Mouse (Mus musculus): ENCODE results near the gene Gltp. TPM values are rescaled to one million over a fixed set of nuclear protein-coding genes. Genes with fewer than 3 reads are reported as not detected.

Gene Gltp
- polyA plus RNA-seq, 1 experiment from 2014 or later, result 32.4 TPM

- no peak overlapping the region for H3K9ac ChIP-seq (ENCODE audit: low read length)
- no peak overlapping the region for H3K27ac ChIP-seq (ENCODE audit: low read depth, low read length)
- H3K36me3 ChIP-seq (ENCODE audit: control insufficient read depth, insufficient read depth, low read length), result no peaks in the 10 kb centered on the region
- H3K4me2 ChIP-seq (ENCODE audit: low read length), result no peak overlapping the region
- H3K9me3 ChIP-seq (replicated peaks; ENCODE audit: control insufficient read depth, low read length), result no peaks in the 10 kb centered on the region
- no peak overlapping the region for H3K4me3 ChIP-seq (ENCODE audit: low read depth, low read length)
- ATAC-seq (no peak), DNase-seq (ENCODE audit: low spot score) (no peak)
- H3K27me3 ChIP-seq (replicated peaks; ENCODE audit: control insufficient read depth, insufficient read depth, low read length), result peaks cover 39% of the 10 kb centered on the region
- H3K4me1 ChIP-seq (ENCODE audit: control insufficient read depth, insufficient read depth, low read length), result peaks cover 5% of the 10 kb centered on the region; the same call in 1 of the 2 replicates
- 20% methylated on average over 10 of the region's 10 CpGs for WGBS
Measured at GRCm38 (mm10) chr5:114657426-114657825, 33.4 kb downstream of the Gltp start.

GRCm38 (mm10) chr5:114656305-114656704, 34.5 kb downstream of the Gltp start:
- Histone ChIP-seq H3K9me3 (replicated peaks; ENCODE audit: control insufficient read depth, low read length) (no peaks in the 10 kb centered on the region), H3K27me3 (replicated peaks; ENCODE audit: control insufficient read depth, insufficient read depth, low read length) (peaks cover 39% of the 10 kb centered on the region), H3K27ac (ENCODE audit: low read depth, low read length) (no peak overlapping the region), H3K4me3 (ENCODE audit: low read depth, low read length) (no peak overlapping the region), H3K9ac (ENCODE audit: low read length) (no peak overlapping the region), H3K4me2 (ENCODE audit: low read length) (no peak overlapping the region), H3K4me1 (ENCODE audit: control insufficient read depth, insufficient read depth, low read length) (peaks cover 5% of the 10 kb centered on the region; the same call in 1 of the 2 replicates), H3K36me3 (ENCODE audit: control insufficient read depth, insufficient read depth, low read length) (no peaks in the 10 kb centered on the region)
- DNase-seq (ENCODE audit: low spot score), result no peak
- 78% methylated on average over 7 of the region's 7 CpGs for WGBS
- ATAC-seq, result no peak

GRCm38 (mm10) chr5:114655721-114656120, 35.1 kb downstream of the Gltp start:
- WGBS, result 90% methylated on average over 5 of the region's 5 CpGs
- H3K27me3 ChIP-seq (replicated peaks; ENCODE audit: control insufficient read depth, insufficient read depth, low read length), result peaks cover 39% of the 10 kb centered on the region
- H3K36me3 ChIP-seq (ENCODE audit: control insufficient read depth, insufficient read depth, low read length), result no peaks in the 10 kb centered on the region
- no peak for DNase-seq (ENCODE audit: low spot score)
- H3K27ac ChIP-seq (ENCODE audit: low read depth, low read length), result no peak overlapping the region
- H3K4me2 ChIP-seq (ENCODE audit: low read length), result no peak overlapping the region
- no peak overlapping the region for H3K9ac ChIP-seq (ENCODE audit: low read length)
- H3K4me3 ChIP-seq (ENCODE audit: low read depth, low read length), result no peak overlapping the region
- H3K4me1 ChIP-seq (ENCODE audit: control insufficient read depth, insufficient read depth, low read length), result peaks cover 5% of the 10 kb centered on the region; the same call in 1 of the 2 replicates
- no peak for ATAC-seq
- no peaks in the 10 kb centered on the region for H3K9me3 ChIP-seq (replicated peaks; ENCODE audit: control insufficient read depth, low read length)

GRCm38 (mm10) chr5:114653656-114654437, 36.9 kb downstream of the Gltp start:
- H3K4me3 ChIP-seq (ENCODE audit: low read depth, low read length), result no peak overlapping the region
- WGBS, result 78% methylated on average over 11 of the region's 15 CpGs
- H3K9ac ChIP-seq (ENCODE audit: low read length), result no peak overlapping the region
- H3K27me3 ChIP-seq (replicated peaks; ENCODE audit: control insufficient read depth, insufficient read depth, low read length), result peaks cover 32% of the 10 kb centered on the region
- peaks cover 5% of the 10 kb centered on the region; the same call in 1 of the 2 replicates for H3K4me1 ChIP-seq (ENCODE audit: control insufficient read depth, insufficient read depth, low read length)
- no peaks in the 10 kb centered on the region for H3K36me3 ChIP-seq (ENCODE audit: control insufficient read depth, insufficient read depth, low read length)
- H3K9me3 ChIP-seq (replicated peaks; ENCODE audit: control insufficient read depth, low read length), result no peaks in the 10 kb centered on the region
- H3K4me2 ChIP-seq (ENCODE audit: low read length), result no peak overlapping the region
- DNase-seq (ENCODE audit: low spot score) (no peak), ATAC-seq (no peak)
- H3K27ac ChIP-seq (ENCODE audit: low read depth, low read length), result no peak overlapping the region

GRCm38 (mm10) chr5:114651449-114651848, 39.3 kb downstream of the Gltp start:
- Histone ChIP-seq H3K27me3 (replicated peaks; ENCODE audit: control insufficient read depth, insufficient read depth, low read length) (0 out of 2 replicates have a peak, but pooled peaks cover 14% of the 10 kb centered on the region), H3K27ac (ENCODE audit: low read depth, low read length) (no peak overlapping the region), H3K4me3 (ENCODE audit: low read depth, low read length) (no peak overlapping the region), H3K4me2 (ENCODE audit: low read length) (no peak overlapping the region), H3K4me1 (ENCODE audit: control insufficient read depth, insufficient read depth, low read length) (peaks cover 6% of the 10 kb centered on the region; the same call in 1 of the 2 replicates), H3K9me3 (replicated peaks; ENCODE audit: control insufficient read depth, low read length) (no peaks in the 10 kb centered on the region), H3K36me3 (ENCODE audit: control insufficient read depth, insufficient read depth, low read length) (no peaks in the 10 kb centered on the region), H3K9ac (ENCODE audit: low read length) (no peak overlapping the region)
- 28% methylated on average over 3 of the region's 3 CpGs for WGBS
- ATAC-seq, result no peak
- DNase-seq (ENCODE audit: low spot score), result no peak

- H3K27me3 ChIP-seq (replicated peaks; ENCODE audit: control insufficient read depth, insufficient read depth, low read length), result 0 out of 2 replicates have a peak, but pooled peaks cover 9% of the 10 kb centered on the region
- no peak overlapping the region for H3K4me2 ChIP-seq (ENCODE audit: low read length)
- WGBS, result 41% methylated on average over 14 of the region's 14 CpGs
- no peak for ATAC-seq
- peaks cover 6% of the 10 kb centered on the region; the same call in 1 of the 2 replicates for H3K4me1 ChIP-seq (ENCODE audit: control insufficient read depth, insufficient read depth, low read length)
- H3K27ac ChIP-seq (ENCODE audit: low read depth, low read length), result no peak overlapping the region
- DNase-seq (ENCODE audit: low spot score), result no peak
- no peak overlapping the region for H3K9ac ChIP-seq (ENCODE audit: low read length)
- H3K4me3 ChIP-seq (ENCODE audit: low read depth, low read length), result no peak overlapping the region
- no peaks in the 10 kb centered on the region for H3K36me3 ChIP-seq (ENCODE audit: control insufficient read depth, insufficient read depth, low read length)
- no peaks in the 10 kb centered on the region for H3K9me3 ChIP-seq (replicated peaks; ENCODE audit: control insufficient read depth, low read length)
Measured at GRCm38 (mm10) chr5:114651002-114651401, 39.8 kb downstream of the Gltp start.

GRCm38 (mm10) chr5:114648728-114649311, 42.0 kb downstream of the Gltp start:
- 0 out of 2 replicates have a peak, but pooled peaks cover 6% of the 10 kb centered on the region for H3K27me3 ChIP-seq (replicated peaks; ENCODE audit: control insufficient read depth, insufficient read depth, low read length)
- 57% methylated on average over 11 of the region's 11 CpGs for WGBS
- ATAC-seq, result no peak

GRCm38 (mm10) chr5:114647211-114647974, 43.4 kb downstream of the Gltp start:
- Histone ChIP-seq H3K9me3 (replicated peaks; ENCODE audit: control insufficient read depth, low read length) (no peaks in the 10 kb centered on the region), H3K36me3 (ENCODE audit: control insufficient read depth, insufficient read depth, low read length) (no peaks in the 10 kb centered on the region), H3K9ac (ENCODE audit: low read length) (peak overlapping the region; percentile 52), H3K27ac (ENCODE audit: low read depth, low read length) (no peak overlapping the region), H3K27me3 (replicated peaks; ENCODE audit: control insufficient read depth, insufficient read depth, low read length) (0 out of 2 replicates have a peak, but pooled peaks cover 6% of the 10 kb centered on the region), H3K4me2 (ENCODE audit: low read length) (peak overlapping the region; percentile 55), H3K4me3 (ENCODE audit: low read depth, low read length) (peak overlapping the region; percentile 19; the same call in 1 of the 2 replicates), H3K4me1 (ENCODE audit: control insufficient read depth, insufficient read depth, low read length) (peaks cover 6% of the 10 kb centered on the region; the same call in 1 of the 2 replicates)
- under 1% methylated on average over 27 of the region's 27 CpGs for WGBS
- ATAC-seq, result peak; percentile 72
- DNase-seq (ENCODE audit: low spot score), result peak; percentile 71

More at GRCm38 (mm10) chr5:114648728-114649311, 42.0 kb downstream of the Gltp start:
- H3K9me3 ChIP-seq (replicated peaks; ENCODE audit: control insufficient read depth, low read length), result no peaks in the 10 kb centered on the region
- H3K4me1 ChIP-seq (ENCODE audit: control insufficient read depth, insufficient read depth, low read length), result peaks cover 6% of the 10 kb centered on the region; the same call in 1 of the 2 replicates
- H3K4me2 ChIP-seq (ENCODE audit: low read length), result no peak overlapping the region
- DNase-seq (ENCODE audit: low spot score), result no peak
- no peak overlapping the region for H3K9ac ChIP-seq (ENCODE audit: low read length)
- H3K27ac ChIP-seq (ENCODE audit: low read depth, low read length), result no peak overlapping the region
- no peaks in the 10 kb centered on the region for H3K36me3 ChIP-seq (ENCODE audit: control insufficient read depth, insufficient read depth, low read length)
- no peak overlapping the region for H3K4me3 ChIP-seq (ENCODE audit: low read depth, low read length)

Data from forebrain, embryonic 14.5 days (tissue).